Mouse (Mus musculus) R1 (cell line): ENCODE data around the gene Eif5a.

Experiments
- DNase-seq: peaks from one replicate; pipeline ENCODE4 v3.0.0-alpha.2; 2018; ENCODE audit warnings: low read depth, low spot score

Eif5a gene

DNA sequence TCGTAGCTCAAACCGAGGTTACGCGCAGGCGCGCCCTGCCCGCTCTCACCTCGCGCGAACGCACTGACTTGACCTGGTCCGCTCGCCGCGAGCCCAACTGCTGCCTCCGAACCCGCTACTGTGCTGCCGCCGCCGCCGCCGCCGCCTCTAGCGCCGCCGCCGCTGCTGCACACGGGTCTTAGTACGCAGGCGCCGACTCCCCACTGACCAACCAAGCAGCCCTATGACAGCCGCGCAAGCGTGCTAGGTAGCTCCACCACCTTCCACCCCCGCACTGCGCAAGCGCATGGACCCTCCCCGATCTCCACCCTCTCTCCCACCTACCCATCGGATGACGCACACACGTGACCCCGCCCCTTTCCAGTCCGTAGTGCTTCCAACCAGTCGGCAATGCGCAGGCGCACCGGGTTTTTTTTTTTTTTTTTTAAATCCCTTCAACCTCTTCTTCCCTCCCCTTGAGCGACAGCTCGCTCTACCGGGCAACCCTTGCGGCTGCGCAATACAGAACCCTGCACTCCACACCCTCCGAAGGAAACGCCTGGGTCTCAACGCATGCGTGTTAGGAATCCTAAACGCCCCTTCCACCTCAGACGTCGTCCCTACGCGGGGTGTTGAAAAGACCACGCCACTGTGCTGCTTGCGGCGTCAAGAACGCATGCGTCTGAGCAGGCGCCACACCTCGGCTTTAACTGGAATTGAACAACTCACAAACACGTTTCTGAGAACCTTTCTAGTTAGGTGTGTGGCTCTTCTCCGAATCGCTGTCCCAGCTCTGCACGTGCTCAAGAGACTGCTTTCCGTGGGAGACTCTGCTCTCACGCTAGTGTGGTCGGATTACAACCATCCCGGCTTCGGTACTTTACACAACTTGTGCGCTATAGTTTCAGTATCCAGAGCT lies at the start of gene Eif5a:
Gene Eif5a (minus strand): TSS at position 845 of the 898 bp plus-strand sequence.
- peak; percentile 100 for DNase-seq

GRCm38 (mm10) chr11:69970775-69971174 lies 49.0 kb upstream of the Eif5a start:
- no peak for DNase-seq

GRCm38 (mm10) chr11:69970222-69970621 lies 48.5 kb upstream of the Eif5a start:
- no peak for DNase-seq

- no peak for DNase-seq
Measured at GRCm38 (mm10) chr11:69968793-69969192, 47.0 kb upstream of the Eif5a start.

DNA sequence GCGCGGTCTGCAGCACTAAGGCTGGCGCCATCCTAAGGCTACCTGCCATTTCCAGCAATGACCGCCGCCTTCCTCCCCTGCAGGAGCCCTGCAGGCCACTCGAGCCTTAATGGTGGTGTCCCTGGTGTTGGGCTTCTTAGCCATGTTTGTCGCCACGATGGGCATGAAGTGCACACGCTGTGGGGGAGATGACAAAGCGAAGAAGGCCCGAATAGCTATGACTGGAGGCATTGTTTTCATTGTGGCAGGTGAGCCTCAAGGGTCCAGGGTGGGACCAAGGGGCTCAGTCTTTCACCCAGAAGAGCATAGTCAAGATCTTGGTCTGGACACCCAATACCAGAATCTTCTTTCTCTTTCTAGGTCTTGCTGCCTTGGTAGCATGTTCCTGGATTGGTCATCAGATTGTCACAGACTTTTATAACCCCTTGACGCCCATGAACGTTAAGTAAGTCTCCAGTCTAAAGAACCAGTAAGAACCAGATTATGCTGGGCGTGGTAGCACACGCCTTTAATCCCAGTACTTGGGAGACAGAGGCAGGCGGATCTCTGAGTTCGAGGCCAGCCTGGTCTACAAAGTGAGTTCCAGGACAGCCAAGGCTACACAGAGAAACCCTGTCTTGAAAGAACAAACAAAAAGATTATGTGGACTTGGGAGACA lies 45.2 kb upstream of the Eif5a start:
- peak; percentile 45 for DNase-seq

DNA sequence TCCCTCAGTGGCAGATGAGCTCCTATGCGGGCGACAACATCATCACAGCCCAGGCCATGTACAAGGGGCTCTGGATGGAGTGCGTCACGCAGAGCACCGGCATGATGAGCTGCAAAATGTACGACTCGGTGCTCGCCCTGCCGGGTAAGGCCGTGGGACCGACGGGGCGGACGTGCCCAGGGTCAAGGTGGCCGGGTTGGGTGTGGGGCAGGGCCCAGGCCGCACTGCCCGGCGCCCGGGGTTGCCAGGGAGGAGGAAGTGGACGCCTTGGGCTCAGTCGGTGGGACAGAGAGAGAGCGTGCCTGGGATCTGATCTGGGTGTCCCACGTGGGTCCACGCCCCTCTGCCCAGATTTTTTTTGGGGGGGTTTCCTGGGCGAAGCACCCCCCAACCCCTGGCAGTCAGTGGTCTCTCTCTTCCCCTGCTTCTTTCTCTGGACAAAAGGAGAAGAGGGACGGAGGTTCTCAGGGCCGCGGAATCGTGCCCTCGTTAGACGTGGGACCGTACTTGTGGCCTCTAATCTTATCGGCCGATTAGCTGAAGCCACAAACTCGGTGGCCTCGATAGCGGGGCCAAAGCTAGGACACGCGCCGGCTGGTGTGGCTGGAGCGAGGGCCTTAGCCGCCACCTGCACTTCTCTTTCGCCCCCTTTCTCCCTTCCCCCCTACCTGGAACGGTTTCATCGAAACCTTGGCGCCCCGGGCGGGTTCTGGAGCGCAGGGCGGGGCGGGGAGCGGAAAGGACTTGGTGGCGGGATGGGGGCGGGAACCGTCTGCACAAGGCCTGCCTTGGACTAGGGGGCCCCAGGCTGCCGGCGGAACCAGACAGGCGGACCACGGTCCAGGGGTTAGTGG lies 44.5 kb upstream of the Eif5a start:
- peak; percentile 68 for DNase-seq

DNA sequence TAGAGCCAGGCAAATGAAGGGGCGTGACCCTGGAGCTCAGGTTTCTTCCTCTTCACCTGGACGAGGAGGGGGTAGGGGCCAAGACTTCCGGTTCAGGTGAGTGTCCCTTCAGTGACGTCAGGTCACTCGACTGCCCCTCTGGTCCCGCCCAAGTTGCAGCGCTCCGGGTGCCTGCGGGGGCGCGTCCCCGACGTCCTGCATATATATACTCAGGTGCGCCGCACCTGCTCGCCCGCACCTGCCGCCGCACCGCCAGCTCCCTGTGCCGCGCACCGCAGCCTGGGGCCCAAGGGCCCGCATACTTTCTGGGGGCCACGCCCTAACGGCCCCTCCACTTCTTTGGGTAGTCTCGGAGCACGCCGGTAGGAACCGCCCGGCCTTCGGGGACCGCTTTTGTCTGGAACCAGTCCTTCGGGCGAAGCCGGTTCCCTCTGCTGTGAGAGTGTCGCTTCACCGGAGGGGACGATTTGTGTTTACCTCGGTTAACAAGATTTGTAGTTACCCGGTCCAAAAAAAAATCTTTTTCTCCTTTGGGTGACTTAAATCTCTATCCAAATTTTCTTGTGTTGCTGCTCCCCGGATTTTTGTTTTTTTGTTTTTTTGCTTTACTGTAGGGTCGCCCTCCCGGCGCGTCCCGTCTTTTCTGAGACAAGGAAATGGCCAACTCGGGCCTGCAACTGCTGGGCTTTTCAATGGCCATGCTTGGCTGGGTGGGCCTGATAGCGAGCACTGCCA lies 43.7 kb upstream of the Eif5a start:
- DNase-seq, result no peak

DNA sequence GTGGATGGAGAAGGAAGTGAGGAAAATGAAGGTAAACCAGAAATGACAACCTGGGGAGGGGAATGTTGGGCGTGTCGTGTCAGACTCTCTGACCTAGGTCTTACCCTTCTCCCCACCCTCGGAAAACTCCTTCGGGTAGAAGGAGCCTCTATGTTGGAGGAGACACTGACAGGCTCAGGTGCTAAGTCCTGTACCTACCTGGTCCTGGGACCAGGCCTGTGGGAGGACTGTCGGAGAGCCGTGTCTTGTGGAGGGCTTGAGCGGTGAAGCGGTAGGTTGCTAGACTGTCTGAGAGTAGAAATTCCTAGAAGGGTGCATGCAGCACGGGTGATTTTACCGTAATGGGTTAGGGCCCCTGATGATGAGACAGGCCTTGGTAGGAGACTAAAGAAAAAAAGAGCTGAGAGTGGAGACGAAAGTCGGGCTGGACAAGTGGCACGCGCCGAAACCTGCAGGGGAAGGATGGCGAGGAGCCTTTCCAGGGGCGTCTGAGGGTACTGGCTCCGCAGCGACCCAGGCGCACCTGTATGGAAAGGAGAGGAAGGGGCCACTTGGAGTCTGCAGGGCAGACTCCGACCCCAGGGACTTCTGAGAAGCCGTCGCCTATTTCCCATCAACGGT lies 43.0 kb upstream of the Eif5a start, which contains the start of gene Cldn7:
Gene Cldn7 (plus strand): TSS at position 130 of the 621 bp plus-strand sequence.
- DNase-seq, result no peak

DNA sequence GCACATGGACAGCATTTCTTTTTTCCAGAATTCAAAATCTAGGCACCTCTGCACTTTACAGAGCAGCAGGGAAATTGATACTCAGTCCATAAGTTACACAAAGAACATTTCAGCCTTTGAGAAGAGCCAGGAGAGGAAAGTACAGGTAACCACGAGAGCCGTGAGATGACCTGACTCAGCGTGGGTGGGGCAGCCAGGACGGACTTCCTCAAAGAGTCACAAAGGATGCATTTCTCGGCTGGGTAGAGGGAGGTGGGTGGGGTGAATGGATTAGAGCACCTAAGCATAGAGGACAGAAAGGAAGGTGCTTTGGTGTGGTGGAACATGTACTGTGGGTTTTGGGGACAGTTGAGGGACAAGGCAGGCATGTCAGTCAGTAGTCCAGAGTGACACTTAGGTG lies 40.1 kb upstream of the Eif5a start:
- no peak for DNase-seq

GRCm38 (mm10) chr11:69960616-69961015 lies 38.9 kb upstream of the Eif5a start:
- DNase-seq, result peak; percentile 86

DNA sequence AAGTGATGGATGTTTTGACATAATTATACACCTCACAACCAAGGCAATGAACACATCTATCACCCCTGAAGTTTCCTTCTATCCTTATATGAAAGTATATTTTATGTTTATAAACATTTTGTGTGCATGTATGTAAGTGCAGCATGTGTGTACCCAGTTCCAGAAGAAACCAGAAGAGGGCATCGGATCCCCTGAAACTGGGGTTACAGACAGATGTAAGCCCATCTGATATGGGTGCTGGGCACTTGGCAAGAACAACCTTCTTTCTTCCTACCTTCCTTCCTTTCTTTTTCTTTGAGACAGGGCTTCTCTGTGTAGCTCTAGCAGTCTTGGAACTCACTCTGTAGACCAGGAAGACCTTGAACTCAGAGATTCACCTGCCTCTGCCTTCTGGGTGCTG lies 34.5 kb upstream of the Eif5a start:
- DNase-seq, result no peak

- DNase-seq, result peak; percentile 40
Measured at GRCm38 (mm10) chr11:69955618-69956017, 33.9 kb upstream of the Eif5a start.

- no peak for DNase-seq
Measured at GRCm38 (mm10) chr11:69953267-69953915, 31.6 kb upstream of the Eif5a start.

- DNase-seq, result no peak
Measured at GRCm38 (mm10) chr11:69952274-69952673, 30.5 kb upstream of the Eif5a start.

DNA sequence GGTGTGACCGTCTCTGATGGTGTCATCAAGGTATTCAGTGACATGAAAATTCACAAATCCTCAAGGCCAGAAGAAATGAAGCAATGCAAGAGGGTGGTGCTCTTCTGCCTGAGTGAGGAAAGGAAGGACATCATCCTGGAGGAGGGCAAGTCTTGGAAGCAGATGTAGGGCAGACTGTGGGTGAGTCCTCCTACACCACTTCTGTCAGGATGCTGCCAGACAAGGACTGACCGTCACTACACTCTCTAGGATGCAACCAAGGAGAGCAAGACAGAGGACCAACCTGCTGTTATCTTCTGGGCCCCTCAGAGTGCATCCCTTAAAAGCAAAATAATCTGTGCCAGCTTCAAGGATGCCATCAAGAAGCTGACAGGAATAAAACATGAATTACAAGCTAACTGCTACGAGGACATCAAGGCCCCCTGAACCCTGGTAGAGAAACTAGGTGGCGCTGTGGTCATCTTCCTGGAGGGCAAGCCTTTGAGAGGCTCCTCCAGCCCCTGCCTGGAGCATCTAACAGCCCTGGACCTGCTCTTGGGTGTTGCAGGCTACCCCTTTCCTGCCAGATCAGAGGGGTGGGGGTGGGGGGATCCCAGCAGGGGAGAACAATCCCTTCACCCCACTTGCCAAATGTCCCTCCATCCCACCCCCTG lies 29.2 kb upstream of the Eif5a start:
- DNase-seq, result peak; percentile 46

- DNase-seq, result peak; percentile 91
Measured at GRCm38 (mm10) chr11:69948763-69949150, 27.0 kb upstream of the Eif5a start.

- peak; percentile 97 for DNase-seq
Measured at GRCm38 (mm10) chr11:69948066-69948762, 26.5 kb upstream of the Eif5a start, which contains the start of gene Slc2a4. Gene Slc2a4, minus strand, starts transcription at chr11:69948188.

DNA sequence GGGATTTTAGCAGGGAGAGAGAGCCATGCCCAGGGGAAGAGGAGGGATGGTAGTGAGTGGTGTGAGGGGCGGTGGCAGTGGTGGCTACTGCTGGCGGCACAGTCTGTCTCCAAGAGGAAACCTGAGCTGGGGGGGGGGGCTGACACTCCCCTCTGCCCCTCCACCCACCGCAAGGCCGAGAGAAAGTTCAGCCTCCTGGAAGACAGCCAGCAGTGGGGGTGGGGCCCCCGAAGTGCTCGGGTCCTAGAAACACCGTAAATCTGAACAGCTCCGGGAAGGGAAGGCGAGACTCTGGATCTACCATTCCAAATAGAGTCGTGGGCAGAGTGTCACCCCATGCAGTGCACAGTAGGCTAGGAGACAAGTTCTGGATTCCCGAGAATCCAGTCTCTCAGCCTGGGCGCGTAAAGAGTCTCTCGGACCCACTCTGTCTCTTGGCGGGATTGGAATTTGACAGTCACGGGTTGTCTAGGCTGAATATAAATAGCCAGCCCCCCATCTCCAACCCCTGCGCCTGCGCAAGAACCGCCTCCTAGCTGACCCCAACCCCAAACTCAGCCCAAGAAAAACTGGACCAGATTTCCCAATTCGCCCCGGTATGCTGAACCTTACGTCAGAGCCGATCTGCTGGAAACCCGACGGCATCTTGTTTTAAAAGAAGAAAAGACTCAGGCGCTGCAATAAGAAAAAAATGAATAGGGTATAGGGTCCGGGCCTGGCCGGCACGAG lies 25.7 kb upstream of the Eif5a start:
- peak; percentile 67 for DNase-seq
